ENCODE assay signal across 27 mouse cellular contexts in genomic region chr8:48895586-48895985, GRCm38 (mm10). TPM values are rescaled to one million over a fixed set of nuclear protein-coding genes. Genes with fewer than 3 reads are reported as not detected.
DNase-seq lines count a peak whose midpoint lies in the region; ATAC-seq and TF ChIP-seq lines count a peak whose summit lies in the region.
"Had no signal": no experiment of that assay in that cellular context is flagged by ENCODE, and none has a peak within 500 bp of the region (broad histone marks: within the 10 kb centered on the region; RNA-seq: fewer than 3 reads in every experiment).

No protein-coding gene starts in this region.

- no peak for TF ChIP-seq POLR2A in brain, embryonic 14.5 days (IDR thresholded peaks at IDR 0.05; ENCODE audit: borderline replicate concordance, extremely low read depth, insufficient read depth, insufficient read length, poor library complexity, severe bottlenecking)

- H3K36me3 ChIP-seq in embryonic facial prominence, embryonic 14.5 days (ENCODE audit: control insufficient read depth, insufficient read depth, low read length), result no peaks in the 10 kb centered on the region
- no peaks in the 10 kb centered on the region for H3K36me3 ChIP-seq in embryonic facial prominence, embryonic 10.5 days (replicated peaks)
- no peaks in the 10 kb centered on the region for H3K36me3 ChIP-seq in limb, embryonic 10.5 days
- no peaks in the 10 kb centered on the region for H3K36me3 ChIP-seq in midbrain, postnatal 0 days (ENCODE audit: insufficient read depth, low read length)
- H3K36me3 ChIP-seq: neural tube, embryonic 12.5 days had no signal

- 47% methylated on average over 8 of the region's 8 CpGs for WGBS in embryonic facial prominence, embryonic 14.5 days
- 67% methylated on average over 8 of the region's 8 CpGs for WGBS in embryonic facial prominence, embryonic 10.5 days
- 55% methylated on average over 8 of the region's 8 CpGs for WGBS in limb, embryonic 10.5 days
- WGBS in midbrain, postnatal 0 days, result 14% methylated on average over 8 of the region's 8 CpGs

- H3K4me1 ChIP-seq in embryonic facial prominence, embryonic 14.5 days (ENCODE audit: control insufficient read depth, insufficient read depth, low read length), result no peaks in the 10 kb centered on the region
- no peaks in the 10 kb centered on the region for H3K4me1 ChIP-seq in embryonic facial prominence, embryonic 10.5 days
- H3K4me1 ChIP-seq in limb, embryonic 10.5 days, result peaks cover 13% of the 10 kb centered on the region
- no peaks in the 10 kb centered on the region for H3K4me1 ChIP-seq in midbrain, postnatal 0 days (ENCODE audit: insufficient read depth, low read length)
- H3K4me1 ChIP-seq: neural tube, embryonic 12.5 days had no signal

- no peak for ATAC-seq in embryonic facial prominence, embryonic 14.5 days (ENCODE audit: low read depth)
- no peak for ATAC-seq in midbrain, postnatal 0 days (ENCODE audit: low FRiP score)
- ATAC-seq: CD4-positive, CD25-positive, alpha-beta regulatory T cell, adult 4 months; forebrain, embryonic 13.5 days; intestine, embryonic 16.5 days had no signal

- TF ChIP-seq CTCF in brain, embryonic 14.5 days (IDR thresholded peaks at IDR 0.05; ENCODE audit: borderline replicate concordance, extremely low read depth, insufficient read depth, insufficient read length), result no peak
- peak; percentile 9; the same call in 1 of the 2 replicates for TF ChIP-seq CTCF in midbrain, postnatal 0 days (IDR thresholded peaks at IDR 0.05)

- no peaks in the 10 kb centered on the region for H3K9me3 ChIP-seq in embryonic facial prominence, embryonic 14.5 days (ENCODE audit: control insufficient read depth, low read length)
- H3K9me3 ChIP-seq in embryonic facial prominence, embryonic 10.5 days, result no peaks in the 10 kb centered on the region
- no peaks in the 10 kb centered on the region for H3K9me3 ChIP-seq in limb, embryonic 10.5 days (replicated peaks)
- no peaks in the 10 kb centered on the region for H3K9me3 ChIP-seq in midbrain, postnatal 0 days (ENCODE audit: low read length)
- H3K9me3 ChIP-seq: forebrain, embryonic 13.5 days; neural tube, embryonic 12.5 days had no signal

- H3K27ac ChIP-seq in embryonic facial prominence, embryonic 14.5 days (replicated peaks; ENCODE audit: low read depth, low read length), result no peak overlapping the region
- no peak overlapping the region for H3K27ac ChIP-seq in embryonic facial prominence, embryonic 10.5 days (replicated peaks)
- H3K27ac ChIP-seq in limb, embryonic 10.5 days, result no peak overlapping the region
- no peak overlapping the region for H3K27ac ChIP-seq in midbrain, postnatal 0 days (ENCODE audit: low read depth, low read length)
- H3K27ac ChIP-seq: forebrain, embryonic 13.5 days; liver, embryonic 14.5 days; macrophage; neural tube, embryonic 12.5 days had no signal

- DNase-seq in embryonic facial prominence, embryonic 14.5 days (ENCODE audit: low spot score), result peak; percentile 25
- no peak for DNase-seq in embryonic facial prominence, embryonic 10.5 days (ENCODE audit: low spot score)
- peak; percentile 28 for DNase-seq in brain, embryonic 14.5 days (ENCODE audit: low read depth)
- DNase-seq in limb, embryonic 10.5 days (ENCODE audit: low spot score), result peak; percentile 34
- peak; percentile 5 for DNase-seq in midbrain, postnatal 0 days (ENCODE audit: low spot score)
- no peak for DNase-seq in left cerebral cortex, postnatal 36 days (ENCODE audit: low spot score in 2 of 2)
- DNase-seq in kidney, adult 9 months, result no peak
- DNase-seq: adrenal gland, postnatal 14 days; cerebellum, adult 18-20 months; cerebellum, postnatal 14 days; gastrocnemius, postnatal 10 days; kidney, adult 8-10 months; kidney, postnatal 14 days; layer of hippocampus, adult 9-11 months; liver; lung, adult 2 months; lung, postnatal 10 days; right cerebral cortex, postnatal 14 days had no signal

- intact Hi-C loops in left cerebral cortex, postnatal 36 days (cut with DNase I), result no loop called here

- no peak overlapping the region for H3K9ac ChIP-seq in embryonic facial prominence, embryonic 14.5 days (ENCODE audit: low read depth, low read length)
- no peak overlapping the region for H3K9ac ChIP-seq in midbrain, postnatal 0 days (replicated peaks; ENCODE audit: low read length, poor library complexity, severe bottlenecking)
- H3K9ac ChIP-seq: forebrain, embryonic 13.5 days; liver, embryonic 14.5 days; neural tube, embryonic 12.5 days had no signal

- H3K4me2 ChIP-seq in embryonic facial prominence, embryonic 14.5 days (ENCODE audit: low read depth, low read length), result no peak overlapping the region
- H3K4me2 ChIP-seq in midbrain, postnatal 0 days (ENCODE audit: low read depth, low read length, poor library complexity, severe bottlenecking), result no peak overlapping the region
- H3K4me2 ChIP-seq: forebrain, embryonic 13.5 days; neural tube, embryonic 12.5 days had no signal

- no peaks in the 10 kb centered on the region for H3K27me3 ChIP-seq in embryonic facial prominence, embryonic 14.5 days (replicated peaks; ENCODE audit: control insufficient read depth, insufficient read depth, low read length)
- H3K27me3 ChIP-seq in embryonic facial prominence, embryonic 10.5 days (replicated peaks; ENCODE audit: low read depth, poor library complexity, severe bottlenecking), result no peaks in the 10 kb centered on the region
- no peaks in the 10 kb centered on the region for H3K27me3 ChIP-seq in limb, embryonic 10.5 days (ENCODE audit: low read depth, poor library complexity, severe bottlenecking)
- no peaks in the 10 kb centered on the region for H3K27me3 ChIP-seq in midbrain, postnatal 0 days (ENCODE audit: insufficient read depth, low read length)
- H3K27me3 ChIP-seq: forebrain, embryonic 13.5 days; neural tube, embryonic 12.5 days had no signal

- no peak overlapping the region for H3K4me3 ChIP-seq in embryonic facial prominence, embryonic 14.5 days (ENCODE audit: low read depth, low read length)
- no peak overlapping the region for H3K4me3 ChIP-seq in embryonic facial prominence, embryonic 10.5 days
- no peak overlapping the region for H3K4me3 ChIP-seq in limb, embryonic 10.5 days
- no peak overlapping the region for H3K4me3 ChIP-seq in midbrain, postnatal 0 days (ENCODE audit: low read depth, low read length)
- H3K4me3 ChIP-seq: forebrain, embryonic 13.5 days; myocyte; neural tube, embryonic 12.5 days had no signal

RNA-seq across cellular contexts. Expression of gene Tenm3, which starts 51.8 kb away (rescaled TPM):
- 48.3 and 48.6 TPM in 2 replicates for polyA plus RNA-seq in embryonic facial prominence, embryonic 14.5 days (2014; fragmentation: Nextera tagmentation; extraction: Ambion mirVana)
- polyA plus RNA-seq in embryonic facial prominence, embryonic 10.5 days (2016; fragmentation: Nextera tagmentation; extraction: Ambion mirVana), result 44.0 and 48.2 TPM in 2 replicates
- 21.7 and 50.8 TPM in 2 replicates for polyA plus RNA-seq in brain, embryonic 14.5 days (2012; rRNA removed)
- polyA plus RNA-seq in limb, embryonic 10.5 days (2016; fragmentation: Nextera tagmentation; extraction: Ambion mirVana), result 39.7 and 48.5 TPM in 2 replicates
- total RNA-seq in midbrain, postnatal 0 days (2014; rRNA removed), result 160 and 184 TPM in 2 replicates
- polyA plus RNA-seq in midbrain, postnatal 0 days (2015; fragmentation: Nextera tagmentation; extraction: Ambion mirVana), result 22.9 and 25.0 TPM in 2 replicates
- total RNA-seq in left cerebral cortex, postnatal 36 days (2021), result 10 to 100 TPM; 79.3 to 79.7 TPM
- total RNA-seq: granulocyte monocyte progenitor cell, adult 5-6 weeks; megakaryocyte-erythroid progenitor cell, adult 5-6 weeks had no signal
- polyA plus RNA-seq: macrophage had no signal

Comparison
In these comparisons a context has a peak if more than half of its experiments do, and no peak if none do; other contexts are left out.
1. DNase-seq: peak in embryonic facial prominence, embryonic 14.5 days (single experiment), brain, embryonic 14.5 days (single experiment), limb, embryonic 10.5 days (single experiment) and midbrain, postnatal 0 days (single experiment); none in embryonic facial prominence, embryonic 10.5 days (single experiment), left cerebral cortex, postnatal 36 days (0 of 2) and kidney, adult 9 months (single experiment).